Mouse (Mus musculus): ENCODE results near the gene Ddx6. TPM values are rescaled to one million over a fixed set of nuclear protein-coding genes. Genes with fewer than 3 reads are reported as not detected.
"Not testable (repeated sequence)": the region's sequence is repeated elsewhere in the genome, so short reads cannot be mapped to it uniquely, and the experiment has no call there.

Gene Ddx6
- polyA plus RNA-seq, 1 experiment from 2014 or later = 11.2 TPM

DNA sequence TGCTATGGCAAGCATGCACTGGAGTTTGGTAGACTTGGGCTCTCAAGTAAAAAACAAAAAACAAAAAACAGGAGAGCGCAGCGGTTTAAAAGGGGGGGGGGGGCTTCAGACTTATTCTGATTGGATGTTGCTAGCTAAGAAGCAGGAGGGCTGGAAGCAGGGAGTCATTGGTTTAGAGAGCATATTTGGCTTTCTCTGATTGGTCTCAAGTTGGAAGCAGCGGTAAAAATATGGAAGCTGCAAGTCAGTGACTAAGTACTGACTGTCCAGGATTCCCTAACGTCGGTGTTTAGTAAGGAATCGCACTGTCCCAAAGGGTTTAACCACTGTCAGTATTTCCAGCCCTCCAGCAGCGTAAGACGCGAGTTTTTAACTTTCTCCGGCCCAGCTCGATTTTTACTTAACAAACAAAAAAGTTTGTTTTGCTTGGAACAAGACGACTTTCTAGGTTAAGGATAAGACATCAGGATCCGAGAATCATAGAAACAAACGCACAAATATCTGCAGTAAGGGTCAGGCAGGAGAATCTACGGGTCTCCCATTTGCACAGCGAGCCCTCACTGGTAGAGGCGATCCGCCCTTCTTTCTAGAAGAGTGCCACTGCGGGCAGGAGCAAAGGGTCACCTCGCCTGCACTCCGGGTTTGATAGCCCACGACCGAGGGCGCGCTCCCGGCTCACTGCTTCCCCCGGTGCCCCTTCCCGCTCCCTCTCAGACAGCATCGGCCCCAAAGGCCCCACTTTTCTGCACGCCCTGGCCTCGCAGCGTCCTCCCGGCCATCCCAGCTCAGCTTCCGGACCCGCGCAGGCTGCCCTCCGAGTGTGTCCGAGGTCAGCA, 1.0 kb upstream of the Ddx6 start:
- Histone ChIP-seq H3K9ac (replicated peaks; ENCODE audit: low read length) (peak overlapping the region; percentile 100), H3K27me3 (ENCODE audit: insufficient read depth, low read length) (no peaks in the 10 kb centered on the region), H3K4me2 (replicated peaks; ENCODE audit: low read depth, low read length) (peak overlapping the region; percentile 60), H3K9me3 (ENCODE audit: low read length) (no peaks in the 10 kb centered on the region), H3K4me1 (ENCODE audit: insufficient read depth, low read length) (peaks cover 42% of the 10 kb centered on the region), H3K4me3 (ENCODE audit: low read length) (peak overlapping the region; percentile 91), H3K36me3 (ENCODE audit: insufficient read depth, low read length) (peaks cover 14% of the 10 kb centered on the region), H3K27ac (ENCODE audit: low read length) (peak overlapping the region; percentile 99)
- under 1% methylated on average over 38 of the region's 38 CpGs for WGBS
- ATAC-seq (ENCODE audit: low FRiP score, low TSS enrichment) = peak; percentile 76

DNA sequence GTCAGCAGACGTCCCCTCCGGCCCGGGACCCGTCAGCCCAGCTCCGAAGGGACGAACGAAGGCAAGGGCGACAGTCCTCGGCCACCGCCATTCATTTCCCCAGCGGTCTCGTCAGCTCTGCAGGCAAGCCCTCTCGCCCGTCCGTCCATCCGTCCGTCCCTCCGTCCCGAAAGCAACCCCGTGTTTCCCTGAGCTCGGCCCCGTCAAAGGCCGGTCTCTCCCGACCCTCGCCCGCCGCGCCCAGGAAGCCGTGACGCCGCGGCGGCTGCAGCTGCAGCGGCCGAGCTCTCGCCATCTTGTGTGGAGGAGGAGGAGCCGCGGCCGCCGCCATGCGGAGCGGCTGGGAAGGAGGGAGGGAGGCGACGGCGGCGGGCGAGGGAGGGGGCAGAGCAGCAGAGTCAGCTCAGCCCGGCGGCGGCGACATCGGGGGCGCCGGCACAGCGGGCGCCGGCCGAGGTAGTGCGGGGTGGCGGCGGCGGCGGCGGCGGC, 358 bp upstream of the Ddx6 start:
- ATAC-seq (ENCODE audit: low FRiP score, low TSS enrichment) = peak; percentile 62
- Histone ChIP-seq H3K27me3 (ENCODE audit: insufficient read depth, low read length) (no peaks in the 10 kb centered on the region), H3K4me2 (replicated peaks; ENCODE audit: low read depth, low read length) (peak overlapping the region; percentile 60), H3K36me3 (ENCODE audit: insufficient read depth, low read length) (peaks cover 20% of the 10 kb centered on the region), H3K9me3 (ENCODE audit: low read length) (no peaks in the 10 kb centered on the region), H3K9ac (replicated peaks; ENCODE audit: low read length) (peak overlapping the region; percentile 100), H3K27ac (ENCODE audit: low read length) (peak overlapping the region; percentile 99), H3K4me1 (ENCODE audit: insufficient read depth, low read length) (peaks cover 39% of the 10 kb centered on the region), H3K4me3 (ENCODE audit: low read length) (peak overlapping the region; percentile 91)
- under 1% methylated on average over 36 of the region's 65 CpGs for WGBS

DNA sequence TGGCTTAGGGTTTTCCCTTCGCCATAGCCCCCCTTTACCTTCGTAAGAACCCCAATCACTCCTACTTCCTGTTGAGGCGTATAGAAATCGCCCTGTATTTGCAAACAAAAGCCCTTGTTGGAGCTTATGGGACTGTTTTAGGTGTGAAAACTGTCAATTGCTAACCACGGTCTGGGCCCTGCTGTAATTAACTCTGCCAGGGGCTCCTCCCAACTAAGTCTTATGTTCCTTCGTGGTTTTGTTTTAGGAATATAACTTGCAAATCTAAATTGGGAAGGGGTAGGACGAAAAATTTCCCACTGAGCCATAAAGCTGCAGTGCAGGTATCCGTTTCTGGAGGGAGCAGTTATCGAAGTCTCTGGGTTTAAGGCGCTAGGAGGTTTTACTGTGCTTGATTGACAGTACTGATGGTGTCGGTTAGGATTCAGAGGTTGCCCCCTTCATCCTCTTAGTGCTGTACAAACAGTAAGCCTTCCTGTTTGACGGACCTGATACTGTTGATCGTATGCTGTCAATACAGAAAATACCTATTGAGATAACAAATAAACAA, 999 bp downstream of the Ddx6 start:
- Histone ChIP-seq H3K9ac (replicated peaks; ENCODE audit: low read length) (peak overlapping the region; percentile 100), H3K36me3 (ENCODE audit: insufficient read depth, low read length) (peaks cover 30% of the 10 kb centered on the region), H3K4me2 (replicated peaks; ENCODE audit: low read depth, low read length) (peak overlapping the region; percentile 80), H3K27me3 (ENCODE audit: insufficient read depth, low read length) (no peaks in the 10 kb centered on the region), H3K4me3 (ENCODE audit: low read length) (peak overlapping the region; percentile 91), H3K4me1 (ENCODE audit: insufficient read depth, low read length) (peaks cover 30% of the 10 kb centered on the region), H3K27ac (ENCODE audit: low read length) (peak overlapping the region; percentile 99), H3K9me3 (ENCODE audit: low read length) (no peaks in the 10 kb centered on the region)
- no peak for ATAC-seq (ENCODE audit: low FRiP score, low TSS enrichment)
- under 1% methylated on average over 13 of the region's 13 CpGs for WGBS

DNA sequence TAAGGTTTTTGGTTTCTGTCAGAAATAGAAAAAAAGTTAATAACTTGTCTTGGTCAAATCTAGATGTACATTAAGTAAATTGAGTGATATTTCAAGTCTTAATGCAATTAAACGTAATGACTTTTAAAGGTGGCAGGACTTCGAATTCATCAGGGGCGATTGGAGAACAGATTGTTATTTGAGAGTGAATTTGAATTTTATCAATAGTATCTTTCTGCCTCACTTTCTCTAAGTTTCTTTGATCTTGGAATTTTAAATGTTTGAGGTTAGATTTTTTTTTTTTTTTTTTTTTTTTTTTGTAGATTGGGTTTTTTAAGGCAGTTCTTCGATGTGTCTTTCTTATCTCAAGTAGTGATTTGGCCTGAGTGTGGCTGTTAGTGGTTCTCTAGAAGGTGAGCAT, 2.0 kb downstream of the Ddx6 start:
- H3K9ac ChIP-seq (replicated peaks; ENCODE audit: low read length) = no peak overlapping the region

DNA sequence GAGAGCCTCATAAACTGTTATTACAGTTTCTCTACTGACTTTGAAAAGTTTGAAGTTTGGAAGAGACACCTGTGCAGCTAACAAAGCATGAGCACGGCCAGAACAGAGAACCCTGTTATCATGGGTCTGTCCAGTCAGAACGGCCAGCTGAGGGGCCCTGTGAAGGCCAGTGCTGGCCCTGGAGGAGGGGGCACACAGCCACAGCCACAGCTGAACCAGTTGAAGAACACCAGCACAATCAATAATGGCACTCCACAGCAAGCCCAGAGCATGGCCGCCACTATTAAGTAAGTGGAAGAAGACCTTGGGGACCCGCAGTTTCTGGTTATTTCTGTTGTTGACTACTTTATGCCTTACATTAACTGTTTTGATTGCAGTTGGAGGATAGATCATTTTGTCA, 2.6 kb downstream of the Ddx6 start:
- H3K27ac ChIP-seq (ENCODE audit: low read length) = no peak overlapping the region
- H3K9ac ChIP-seq (replicated peaks; ENCODE audit: low read length) = no peak overlapping the region
- peak overlapping the region; percentile 41 for H3K4me2 ChIP-seq (replicated peaks; ENCODE audit: low read depth, low read length)
- peaks cover 30% of the 10 kb centered on the region for H3K4me1 ChIP-seq (ENCODE audit: insufficient read depth, low read length)
- no peaks in the 10 kb centered on the region for H3K9me3 ChIP-seq (ENCODE audit: low read length)
- ATAC-seq (ENCODE audit: low FRiP score, low TSS enrichment) = no peak
- peak overlapping the region; percentile 22 for H3K4me3 ChIP-seq (ENCODE audit: low read length)
- no peaks in the 10 kb centered on the region for H3K27me3 ChIP-seq (ENCODE audit: insufficient read depth, low read length)
- peaks cover 38% of the 10 kb centered on the region for H3K36me3 ChIP-seq (ENCODE audit: insufficient read depth, low read length)
- 44% methylated on average over 4 of the region's 4 CpGs for WGBS

More for the DNA sequence above, 2.0 kb downstream of the Ddx6 start:
- H3K4me1 ChIP-seq (ENCODE audit: insufficient read depth, low read length) = peaks cover 30% of the 10 kb centered on the region
- H3K27ac ChIP-seq (ENCODE audit: low read length) = no peak overlapping the region
- peak overlapping the region; percentile 22; the same call in 1 of the 2 replicates for H3K4me3 ChIP-seq (ENCODE audit: low read length)
- peaks cover 35% of the 10 kb centered on the region for H3K36me3 ChIP-seq (ENCODE audit: insufficient read depth, low read length)
- 51% methylated on average over 4 of the region's 4 CpGs for WGBS
- H3K9me3 ChIP-seq (ENCODE audit: low read length) = no peaks in the 10 kb centered on the region
- H3K27me3 ChIP-seq (ENCODE audit: insufficient read depth, low read length) = no peaks in the 10 kb centered on the region
- ATAC-seq (ENCODE audit: low FRiP score, low TSS enrichment) = no peak
- H3K4me2 ChIP-seq (replicated peaks; ENCODE audit: low read depth, low read length) = peak overlapping the region; percentile 80

DNA sequence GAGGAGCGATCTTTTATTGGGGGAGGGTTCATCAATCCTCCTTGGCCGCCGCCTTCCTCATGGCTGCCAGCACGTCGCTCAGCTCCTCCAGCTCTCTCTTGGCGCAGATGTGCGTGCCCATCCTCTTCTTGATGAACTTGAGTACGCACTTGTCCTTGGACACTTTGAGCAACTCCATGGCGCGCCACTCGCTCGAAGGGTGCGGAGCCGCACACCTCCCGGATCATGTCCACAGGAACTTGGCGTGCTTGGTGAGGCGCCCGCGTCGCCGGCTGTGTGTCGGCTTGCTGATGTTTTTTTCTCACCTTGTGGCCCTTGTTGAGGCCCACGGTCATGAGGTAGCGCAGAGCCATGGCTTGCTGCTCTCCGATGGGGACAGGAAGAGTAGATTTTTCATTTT, 5.7 kb downstream of the Ddx6 start:
- Histone ChIP-seq H3K4me1 (ENCODE audit: insufficient read depth, low read length) (peaks cover 23% of the 10 kb centered on the region), H3K9me3 (ENCODE audit: low read length) (no peaks in the 10 kb centered on the region), H3K4me3 (ENCODE audit: low read length) (no peak overlapping the region), H3K27ac (ENCODE audit: low read length) (no peak overlapping the region), H3K36me3 (ENCODE audit: insufficient read depth, low read length) (peaks cover 63% of the 10 kb centered on the region), H3K9ac (replicated peaks; ENCODE audit: low read length) (no peak overlapping the region), H3K4me2 (replicated peaks; ENCODE audit: low read depth, low read length) (no peak overlapping the region), H3K27me3 (ENCODE audit: insufficient read depth, low read length) (no peaks in the 10 kb centered on the region)
- ATAC-seq (ENCODE audit: low FRiP score, low TSS enrichment) = no peak
- WGBS = 95% methylated on average over 25 of the region's 25 CpGs

DNA sequence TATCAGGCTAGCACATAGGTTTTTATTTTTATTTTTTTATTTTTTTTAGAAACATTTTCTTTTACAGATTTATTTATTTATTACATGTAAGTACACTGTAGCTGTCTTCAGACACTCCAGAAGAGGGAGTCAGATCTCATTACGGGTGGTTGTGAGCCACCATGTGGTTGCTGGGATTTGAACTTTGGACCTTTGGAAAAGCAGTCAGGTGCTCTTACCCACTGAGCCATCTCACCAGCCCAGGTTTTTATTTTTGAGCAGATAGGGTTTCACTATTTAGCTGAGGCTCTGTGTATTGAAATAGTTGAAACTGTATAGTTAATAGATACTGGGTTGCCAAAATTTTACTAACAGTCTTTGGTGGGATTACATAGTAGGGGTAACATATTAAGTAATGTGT, 8.4 kb downstream of the Ddx6 start:
- not testable (repeated sequence) for H3K9me3 ChIP-seq (ENCODE audit: low read length); ATAC-seq (ENCODE audit: low FRiP score, low TSS enrichment); H3K27me3 ChIP-seq (ENCODE audit: insufficient read depth, low read length); H3K9ac ChIP-seq (replicated peaks; ENCODE audit: low read length); H3K27ac ChIP-seq (ENCODE audit: low read length); H3K4me1 ChIP-seq (ENCODE audit: insufficient read depth, low read length); H3K4me3 ChIP-seq (ENCODE audit: low read length); H3K4me2 ChIP-seq (replicated peaks; ENCODE audit: low read depth, low read length)
- no CpG with 5 or more reads among the region's 1 CpGs for WGBS
- H3K36me3 ChIP-seq (ENCODE audit: insufficient read depth, low read length) = peaks cover 77% of the 10 kb centered on the region

DNA sequence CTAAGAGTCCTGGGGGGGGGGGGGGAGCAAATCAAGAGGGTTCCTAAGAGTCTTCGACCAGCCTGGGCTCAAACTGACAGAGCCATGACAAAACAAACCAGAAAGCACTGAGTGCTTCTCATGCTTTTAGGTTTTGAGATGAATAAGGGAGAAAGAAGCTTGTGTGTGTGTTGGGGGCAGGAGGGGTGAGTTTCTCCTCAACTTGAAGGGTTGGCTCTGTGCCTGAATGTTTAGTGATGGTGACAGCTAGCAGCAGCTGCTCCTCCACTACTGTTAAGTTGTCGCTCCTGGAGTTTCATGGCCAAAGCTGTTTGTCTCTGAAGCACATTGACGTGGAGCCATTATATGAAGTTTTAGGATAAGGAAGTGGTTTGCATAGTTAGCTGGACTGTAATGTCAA, 16.4 kb downstream of the Ddx6 start:
- Histone ChIP-seq H3K9ac (replicated peaks; ENCODE audit: low read length) (no peak overlapping the region), H3K36me3 (ENCODE audit: insufficient read depth, low read length) (peaks cover 74% of the 10 kb centered on the region), H3K4me1 (ENCODE audit: insufficient read depth, low read length) (no peaks in the 10 kb centered on the region), H3K27me3 (ENCODE audit: insufficient read depth, low read length) (no peaks in the 10 kb centered on the region), H3K4me2 (replicated peaks; ENCODE audit: low read depth, low read length) (no peak overlapping the region), H3K4me3 (ENCODE audit: low read length) (no peak overlapping the region), H3K9me3 (ENCODE audit: low read length) (no peaks in the 10 kb centered on the region), H3K27ac (ENCODE audit: low read length) (no peak overlapping the region)
- ATAC-seq (ENCODE audit: low FRiP score, low TSS enrichment) = no peak
- WGBS = 71% methylated on average over 3 of the region's 3 CpGs

DNA sequence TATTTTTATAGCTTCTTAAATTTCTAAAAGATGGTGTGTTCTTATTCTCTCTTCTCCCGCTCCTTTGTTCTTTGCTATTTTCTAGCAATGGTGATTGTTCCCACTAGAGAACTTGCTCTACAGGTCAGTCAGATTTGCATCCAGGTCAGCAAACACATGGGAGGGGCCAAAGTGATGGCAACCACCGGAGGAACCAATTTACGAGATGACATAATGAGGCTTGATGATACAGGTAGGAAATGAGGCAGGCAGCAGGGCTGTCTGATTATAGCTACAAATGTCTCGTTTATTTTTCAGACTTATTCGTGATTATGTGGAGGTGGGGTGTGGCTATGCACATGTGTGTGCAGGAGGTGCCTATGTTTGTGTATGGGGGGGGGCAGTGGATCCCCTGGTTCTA, 19.7 kb downstream of the Ddx6 start:
- 70% methylated on average over 5 of the region's 5 CpGs for WGBS
- no peak overlapping the region for H3K9ac ChIP-seq (replicated peaks; ENCODE audit: low read length)
- H3K27ac ChIP-seq (ENCODE audit: low read length) = no peak overlapping the region
- no peak for ATAC-seq (ENCODE audit: low FRiP score, low TSS enrichment)
- H3K27me3 ChIP-seq (ENCODE audit: insufficient read depth, low read length) = no peaks in the 10 kb centered on the region
- no peak overlapping the region for H3K4me2 ChIP-seq (replicated peaks; ENCODE audit: low read depth, low read length)
- H3K36me3 ChIP-seq (ENCODE audit: insufficient read depth, low read length) = peaks cover 65% of the 10 kb centered on the region
- no peaks in the 10 kb centered on the region for H3K9me3 ChIP-seq (ENCODE audit: low read length)
- H3K4me3 ChIP-seq (ENCODE audit: low read length) = no peak overlapping the region
- no peaks in the 10 kb centered on the region for H3K4me1 ChIP-seq (ENCODE audit: insufficient read depth, low read length)

DNA sequence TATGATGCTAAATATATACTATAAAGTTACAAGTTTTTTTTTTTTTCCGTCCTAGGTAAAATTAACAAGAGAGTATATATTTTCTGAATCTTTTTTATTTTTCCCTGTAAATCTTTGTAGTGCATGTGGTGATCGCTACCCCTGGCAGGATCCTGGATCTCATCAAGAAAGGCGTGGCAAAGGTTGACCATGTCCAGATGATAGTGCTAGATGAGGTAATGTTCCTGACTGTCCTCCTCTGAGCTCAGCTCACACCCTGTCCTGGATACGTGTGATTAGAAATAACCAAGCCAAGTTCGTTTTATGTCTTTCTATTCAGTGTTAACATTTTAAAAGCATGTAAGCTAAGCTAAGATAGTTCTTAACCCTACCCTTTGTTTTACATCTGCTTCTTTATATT, 21.6 kb downstream of the Ddx6 start:
- 89% methylated on average over 5 of the region's 5 CpGs for WGBS
- ATAC-seq (ENCODE audit: low FRiP score, low TSS enrichment) = no peak
- H3K27me3 ChIP-seq (ENCODE audit: insufficient read depth, low read length) = no peaks in the 10 kb centered on the region
- no peak overlapping the region for H3K27ac ChIP-seq (ENCODE audit: low read length)
- H3K36me3 ChIP-seq (ENCODE audit: insufficient read depth, low read length) = peaks cover 66% of the 10 kb centered on the region
- H3K9me3 ChIP-seq (ENCODE audit: low read length) = no peaks in the 10 kb centered on the region
- no peak overlapping the region for H3K9ac ChIP-seq (replicated peaks; ENCODE audit: low read length)
- H3K4me3 ChIP-seq (ENCODE audit: low read length) = no peak overlapping the region
- no peaks in the 10 kb centered on the region for H3K4me1 ChIP-seq (ENCODE audit: insufficient read depth, low read length)
- no peak overlapping the region for H3K4me2 ChIP-seq (replicated peaks; ENCODE audit: low read depth, low read length)
